Mouse (Mus musculus): Measurements from ENCODE around the gene Ppm1f.

- no peak for TF ChIP-seq MAX (IDR thresholded peaks at IDR 0.05; ENCODE audit: low read depth)
- TF ChIP-seq SRF (IDR thresholded peaks at IDR 0.05; ENCODE audit: control insufficient read depth, insufficient read length, low read depth), result no peak
- no peak for TF ChIP-seq CEBPB (IDR thresholded peaks at IDR 0.05; ENCODE audit: insufficient read depth, poor library complexity, severe bottlenecking)
- no peak for TF ChIP-seq USF1 (IDR thresholded peaks at IDR 0.05; ENCODE audit: low read depth)
Observed at GRCm38 (mm10) chr16:16852411-16852810, 43.9 kb upstream of the Ppm1f start.
